Mouse (Mus musculus) gastrocnemius, adult 2 months (tissue): Measurements from ENCODE around the gene Ly6g6d. TPM values are rescaled to one million over a fixed set of nuclear protein-coding genes. Genes with fewer than 3 reads are reported as not detected.

ENCODE experiments used
- DNase-seq: peaks from one replicate; pipeline ENCODE4 v3.0.0; 2022
- H3K27ac ChIP-seq: fragments of 200-600 bp; 2 replicates; pipeline ENCODE4 v1.8.1; 2022; ENCODE audit warnings: mild to moderate bottlenecking
- H3K4me3 ChIP-seq: fragments of 200-600 bp; 2 replicates; pipeline ENCODE4 v1.8.1; 2022; ENCODE audit warnings: mild to moderate bottlenecking, moderate library complexity
- CTCF ChIP-seq: fragments of 200-600 bp; IDR thresholded peaks from 2 replicates; pipeline ENCODE4 v1.8.1; 2022; ENCODE audit warnings: antibody characterized with exemption, mild to moderate bottlenecking, moderate library complexity
- intact Hi-C: fragments of 180-260 bp; cut with DNase I; formaldehyde crosslinking; loops from one replicate; pipeline ENCODE4 v1.15.1; 2025
- total RNA-seq, 2 experiments: library from RNA; stranded (reverse); gene quantifications; 2 replicates each; pipeline ENCODE4 v1.2.3; 2021

The Ly6g6d gene
- total RNA-seq, 2 experiments from 2014 or later = 0.50 to 1.9 TPM

DNA sequence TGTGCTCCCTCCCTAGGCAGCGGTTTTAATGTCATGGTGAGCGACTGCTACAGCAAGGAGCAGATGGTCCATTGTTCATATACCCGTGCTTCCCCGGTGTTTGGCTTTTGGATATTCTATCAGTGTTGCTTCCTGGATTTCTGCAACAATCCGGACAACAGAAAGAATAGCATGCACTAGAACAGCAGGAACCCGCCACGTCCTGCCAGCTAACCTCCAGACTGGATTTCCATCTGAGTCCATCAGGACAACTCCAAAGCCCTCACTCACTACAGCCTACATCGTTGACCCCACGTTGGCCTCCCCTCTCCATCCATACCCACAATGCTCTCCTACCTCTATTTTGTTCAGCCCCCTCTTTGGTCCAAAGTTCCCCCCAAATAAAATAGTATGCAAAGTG lies 33.9 kb upstream of the Ly6g6d start:
- DNase-seq = no peak
- H3K27ac ChIP-seq = no peak overlapping the region; the same call in 1 of the 2 replicates
- peak overlapping the region; percentile 46 for H3K4me3 ChIP-seq
- no peak for TF ChIP-seq CTCF
- intact Hi-C loops = no loop called here

DNA sequence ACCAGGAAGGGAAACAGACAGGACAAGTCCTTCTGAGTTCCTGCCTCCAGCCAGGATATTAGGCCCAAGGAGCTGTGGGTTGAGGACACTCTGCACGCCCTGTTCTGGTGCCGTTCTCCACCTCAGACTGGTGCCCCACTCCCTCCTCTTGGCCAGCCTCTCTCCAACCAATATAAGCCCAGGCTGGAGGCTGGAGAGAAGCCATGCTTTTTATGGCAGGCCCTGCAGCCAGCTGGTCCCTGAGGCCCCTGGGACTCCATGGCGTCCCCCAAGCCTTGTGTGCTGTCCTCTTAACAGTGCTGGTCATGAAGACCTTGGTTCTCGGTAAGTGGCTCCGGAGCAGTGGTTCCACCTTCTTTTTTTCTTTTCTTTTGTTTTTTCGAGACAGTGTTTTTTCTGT lies 30.2 kb upstream of the Ly6g6d start, which contains the start of gene Ly6g5c:
TSS of gene Ly6g5c (plus strand) at position 183 of the 400 bp plus-strand sequence.
- Histone ChIP-seq H3K4me3 (no peak within 1 kb of the TSS), H3K27ac (no peak within 1 kb of the TSS)
- no peak for DNase-seq
- no peak for TF ChIP-seq CTCF
- intact Hi-C loops = no loop called here

DNA sequence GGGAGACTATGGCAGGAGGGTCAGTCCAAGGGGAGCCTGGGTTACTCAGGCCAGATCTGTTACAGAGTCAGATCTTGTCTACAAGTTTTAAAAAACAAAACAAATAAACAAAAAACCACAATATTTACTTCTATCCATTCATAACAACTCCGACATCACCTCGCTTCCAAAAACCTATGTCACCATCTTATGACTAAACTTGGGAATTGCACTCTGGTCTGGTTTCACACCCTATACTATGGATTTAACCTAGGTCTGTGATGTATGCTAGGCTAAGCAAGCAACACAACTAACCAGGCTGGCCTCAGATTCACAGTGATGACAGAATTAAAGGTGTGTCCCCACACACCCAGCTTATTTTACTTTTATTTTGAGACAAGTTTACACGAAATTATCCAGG lies 28.7 kb upstream of the Ly6g6d start:
- no peak for DNase-seq
- Histone ChIP-seq H3K4me3 (no peak overlapping the region), H3K27ac (no peak overlapping the region)
- intact Hi-C loops = loop anchor here (2.0 kb wide), 1 partner anchor 86 kb away; no protein-coding TSS in a partner anchor
- TF ChIP-seq CTCF = no peak

DNA sequence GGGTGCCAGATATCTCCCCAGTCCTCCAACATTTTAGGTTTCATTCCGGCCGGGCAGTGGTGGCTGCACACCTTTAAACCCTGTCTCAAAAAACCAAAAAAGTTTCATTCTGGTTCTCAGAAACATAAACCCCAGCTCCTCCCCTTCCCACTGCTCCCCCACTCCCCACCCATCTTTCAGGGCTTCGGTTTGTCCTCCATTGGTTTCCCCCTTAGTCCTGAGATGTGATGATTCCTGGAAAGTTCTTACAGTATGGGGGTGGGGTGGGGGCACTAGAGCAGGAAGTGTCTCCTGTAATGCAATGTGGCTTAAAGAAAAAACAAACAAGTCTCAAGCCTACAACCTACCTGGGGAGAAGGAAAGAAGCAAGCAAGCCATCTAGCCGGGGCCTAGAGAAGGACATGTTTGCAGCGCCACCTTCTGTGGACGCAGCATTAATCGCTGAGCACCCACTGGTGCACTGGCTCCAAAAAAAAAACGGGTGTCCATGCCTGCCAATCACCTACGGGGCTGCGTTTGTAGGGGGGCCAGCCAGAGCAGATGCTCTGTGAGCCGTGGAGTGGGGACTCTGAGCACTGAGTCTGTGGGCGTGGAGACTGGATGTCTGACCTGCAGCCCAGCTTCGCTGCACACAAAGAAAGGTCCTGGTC lies 28.0 kb upstream of the Ly6g6d start:
- intact Hi-C loops = loop anchor here (2.0 kb wide), 1 partner anchor 85 kb away; no protein-coding TSS in a partner anchor
- no peak overlapping the region for H3K27ac ChIP-seq
- DNase-seq = peak; percentile 59
- H3K4me3 ChIP-seq = no peak overlapping the region
- peak; percentile 64 for TF ChIP-seq CTCF

DNA sequence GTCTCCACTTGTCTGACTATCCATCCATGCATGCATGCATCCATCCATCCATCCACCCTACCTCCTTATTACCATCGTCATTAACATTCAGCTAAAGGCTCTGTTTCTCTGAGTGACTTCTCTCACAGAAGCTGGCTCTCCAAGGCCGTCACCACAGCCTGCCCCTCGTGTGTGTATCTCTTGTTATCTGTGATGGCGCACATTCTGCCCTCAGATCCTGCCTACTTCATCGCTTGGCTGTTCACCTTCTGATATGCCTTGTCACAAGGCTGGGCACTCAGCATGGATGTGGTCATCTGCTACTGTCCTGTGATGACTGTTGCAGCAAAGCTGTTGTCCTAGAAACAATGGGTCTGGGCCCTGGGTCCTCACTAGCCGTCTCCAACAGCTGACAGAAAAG lies 26.9 kb upstream of the Ly6g6d start:
- intact Hi-C loops = no loop called here
- no peak for DNase-seq
- H3K27ac ChIP-seq = no peak overlapping the region
- H3K4me3 ChIP-seq = no peak overlapping the region
- no peak for TF ChIP-seq CTCF

DNA sequence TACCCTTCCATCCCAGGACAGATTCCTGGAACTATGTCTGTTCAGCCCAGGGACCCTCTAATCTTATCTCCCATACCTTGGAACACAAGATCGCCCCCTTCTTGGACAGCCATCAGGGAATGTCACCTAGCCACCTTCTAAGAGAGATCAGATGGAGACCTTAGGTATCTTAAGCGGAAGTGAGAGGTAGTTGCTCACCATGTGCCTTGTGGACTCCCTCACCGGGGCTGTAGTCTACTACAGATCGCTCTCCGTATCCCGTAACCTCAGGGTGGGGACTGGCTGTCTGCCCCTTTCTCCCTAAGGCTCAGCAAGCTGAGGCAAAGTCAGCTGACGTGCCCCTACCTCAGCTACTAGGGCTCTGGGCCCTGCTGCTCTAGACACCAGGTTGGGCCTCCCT lies 26.2 kb upstream of the Ly6g6d start:
- Histone ChIP-seq H3K4me3 (no peak overlapping the region), H3K27ac (peak overlapping the region; percentile 65)
- TF ChIP-seq CTCF = no peak
- DNase-seq = no peak
- intact Hi-C loops = no loop called here

DNA sequence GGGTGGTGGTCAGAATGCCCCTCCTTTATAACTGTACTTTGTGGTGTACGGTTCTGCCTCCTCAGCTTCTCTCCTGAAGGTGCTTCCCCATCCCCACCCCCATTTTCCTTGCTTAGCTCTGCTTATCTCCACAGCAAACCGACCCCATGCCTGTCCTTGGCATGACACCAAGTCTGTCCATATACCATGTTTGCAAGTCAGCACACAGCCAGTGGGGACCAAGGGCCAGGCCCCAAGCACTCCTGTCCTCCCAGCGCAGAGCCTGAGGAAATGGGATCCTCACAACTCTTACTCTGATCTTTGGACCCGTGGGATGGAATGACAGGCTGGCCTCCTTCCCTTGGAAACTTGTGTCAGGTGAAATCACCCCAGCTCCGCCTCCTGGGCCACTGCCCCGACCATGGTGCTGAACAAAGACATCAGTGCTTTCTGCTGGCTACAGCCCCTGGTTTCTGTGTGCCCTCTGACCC lies 25.4 kb upstream of the Ly6g6d start:
- intact Hi-C loops = no loop called here
- H3K4me3 ChIP-seq = no peak overlapping the region
- DNase-seq = peak; percentile 73
- no peak for TF ChIP-seq CTCF
- H3K27ac ChIP-seq = peak overlapping the region; percentile 65

DNA sequence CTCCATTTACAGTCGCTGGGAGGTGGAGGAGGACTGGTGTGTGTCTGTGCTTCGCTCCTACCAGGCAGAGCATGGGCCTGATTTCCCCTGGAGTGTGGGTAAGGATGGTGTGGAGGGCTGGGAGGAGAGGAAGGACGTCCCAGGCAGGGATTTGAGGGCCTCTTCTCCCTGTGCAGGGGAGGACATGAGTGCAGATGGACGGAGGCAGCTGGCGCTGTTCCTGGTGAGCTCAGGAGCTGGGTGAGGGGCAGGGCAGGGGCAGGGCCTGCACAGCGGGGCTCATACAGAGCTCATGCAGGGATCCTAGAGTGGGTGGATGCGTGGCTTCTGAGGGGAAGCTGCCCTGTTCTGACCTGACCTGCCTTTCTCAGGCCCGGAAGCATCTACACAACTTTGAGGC lies 24.4 kb upstream of the Ly6g6d start:
- intact Hi-C loops = no loop called here
- H3K4me3 ChIP-seq = no peak overlapping the region
- no peak for DNase-seq
- no peak for TF ChIP-seq CTCF
- H3K27ac ChIP-seq = peak overlapping the region; percentile 65; the same call in 1 of the 2 replicates

DNA sequence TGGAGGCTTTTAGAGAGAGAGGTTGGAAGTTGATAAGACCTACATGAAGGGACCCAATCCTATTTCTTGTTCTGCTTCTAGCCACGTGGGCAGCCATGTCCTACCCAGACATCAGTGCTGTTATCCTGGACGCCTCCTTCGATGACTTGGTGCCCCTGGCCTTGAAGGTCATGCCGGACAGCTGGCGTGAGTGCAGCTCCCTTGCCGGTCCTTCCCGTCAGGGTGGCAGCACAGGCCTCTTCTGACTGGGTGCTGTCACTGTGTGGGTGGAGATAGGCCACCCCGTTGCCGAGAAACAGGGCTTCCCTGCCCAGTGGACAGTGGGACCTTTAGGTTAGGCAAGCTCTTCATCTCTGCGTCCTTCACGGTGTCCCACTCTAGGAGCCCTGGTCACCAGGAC lies 23.3 kb upstream of the Ly6g6d start:
- Histone ChIP-seq H3K4me3 (no peak overlapping the region), H3K27ac (no peak overlapping the region)
- DNase-seq = no peak
- no peak for TF ChIP-seq CTCF
- intact Hi-C loops = no loop called here

DNA sequence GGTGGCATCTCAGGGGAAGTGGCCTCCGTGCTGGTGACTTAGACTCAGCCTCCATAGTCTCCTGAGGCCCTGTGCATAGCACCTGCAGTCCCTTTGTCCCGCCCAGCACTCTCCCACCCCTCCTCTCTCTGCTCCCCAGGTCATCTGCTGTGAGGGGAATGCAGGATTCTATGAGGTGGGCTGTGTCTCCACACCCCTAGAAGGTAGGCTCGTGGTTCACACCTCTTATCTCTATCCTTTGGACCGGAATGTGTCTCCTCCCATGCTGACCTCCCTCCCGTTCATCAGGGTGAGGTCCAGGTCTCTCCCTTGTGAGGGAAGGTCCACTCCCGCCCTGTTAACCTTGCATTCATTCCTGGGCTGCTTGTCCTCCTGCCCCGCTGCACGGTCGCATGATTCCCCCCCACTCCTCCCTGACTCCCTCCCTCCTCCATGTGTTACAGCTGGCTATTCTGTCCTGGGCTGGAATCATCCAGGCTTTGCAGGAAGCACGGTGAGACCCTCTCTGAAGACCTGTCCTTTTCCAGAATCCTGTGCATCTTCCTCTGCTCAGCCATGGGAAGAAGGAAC lies 22.4 kb upstream of the Ly6g6d start:
- Histone ChIP-seq H3K4me3 (no peak overlapping the region), H3K27ac (no peak overlapping the region)
- no peak for DNase-seq
- intact Hi-C loops = no loop called here
- TF ChIP-seq CTCF = no peak

DNA sequence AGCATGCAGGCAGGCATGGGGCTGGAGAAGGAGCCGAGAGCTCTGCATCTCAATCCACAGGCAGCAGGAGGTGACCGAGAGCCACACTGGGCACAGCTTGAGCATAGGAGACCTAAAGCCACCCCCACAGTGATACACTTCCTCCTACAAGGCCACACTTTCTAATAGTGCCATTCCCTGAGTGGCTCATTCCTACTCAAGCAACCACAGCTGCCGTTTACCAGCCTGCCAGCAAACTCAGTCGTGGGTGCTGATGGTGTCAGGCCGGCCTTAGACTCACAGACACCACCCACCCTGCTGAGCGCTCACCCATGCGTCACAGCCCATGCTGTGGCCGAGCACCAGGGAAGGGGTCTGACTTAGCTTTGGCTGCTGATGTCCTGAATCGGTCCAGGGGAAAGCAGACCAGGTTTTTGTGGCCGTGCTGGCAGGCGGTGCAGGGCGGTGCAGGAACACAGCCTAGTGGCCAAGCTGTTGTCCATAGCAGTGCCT lies 19.3 kb upstream of the Ly6g6d start:
- Histone ChIP-seq H3K27ac (no peak overlapping the region), H3K4me3 (no peak overlapping the region)
- TF ChIP-seq CTCF = peak; percentile 32; the same call in 1 of the 2 replicates
- intact Hi-C loops = no loop called here
- DNase-seq = no peak

DNA sequence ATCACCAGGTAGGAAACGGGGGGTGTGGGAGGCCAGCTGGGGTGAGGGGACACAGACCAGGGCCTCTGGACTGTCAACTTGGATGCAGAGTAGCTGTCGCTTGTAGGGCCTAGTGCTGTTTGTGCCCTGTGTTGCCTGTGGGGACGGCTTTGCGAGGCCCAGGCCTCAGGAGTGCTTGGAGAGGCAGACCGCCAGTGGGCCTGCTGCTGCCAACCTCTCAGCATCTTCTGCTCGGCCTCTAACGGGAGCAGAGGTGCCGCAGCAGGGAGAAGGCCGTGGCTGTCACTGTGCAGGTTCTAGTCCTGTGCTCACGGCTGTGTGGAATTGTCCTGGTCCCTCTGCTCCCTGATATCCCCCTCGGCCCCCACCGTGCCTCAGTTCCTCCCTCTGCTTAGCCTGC lies 18.7 kb upstream of the Ly6g6d start:
- Histone ChIP-seq H3K27ac (no peak overlapping the region), H3K4me3 (no peak overlapping the region)
- intact Hi-C loops = no loop called here
- TF ChIP-seq CTCF = no peak
- no peak for DNase-seq

DNA sequence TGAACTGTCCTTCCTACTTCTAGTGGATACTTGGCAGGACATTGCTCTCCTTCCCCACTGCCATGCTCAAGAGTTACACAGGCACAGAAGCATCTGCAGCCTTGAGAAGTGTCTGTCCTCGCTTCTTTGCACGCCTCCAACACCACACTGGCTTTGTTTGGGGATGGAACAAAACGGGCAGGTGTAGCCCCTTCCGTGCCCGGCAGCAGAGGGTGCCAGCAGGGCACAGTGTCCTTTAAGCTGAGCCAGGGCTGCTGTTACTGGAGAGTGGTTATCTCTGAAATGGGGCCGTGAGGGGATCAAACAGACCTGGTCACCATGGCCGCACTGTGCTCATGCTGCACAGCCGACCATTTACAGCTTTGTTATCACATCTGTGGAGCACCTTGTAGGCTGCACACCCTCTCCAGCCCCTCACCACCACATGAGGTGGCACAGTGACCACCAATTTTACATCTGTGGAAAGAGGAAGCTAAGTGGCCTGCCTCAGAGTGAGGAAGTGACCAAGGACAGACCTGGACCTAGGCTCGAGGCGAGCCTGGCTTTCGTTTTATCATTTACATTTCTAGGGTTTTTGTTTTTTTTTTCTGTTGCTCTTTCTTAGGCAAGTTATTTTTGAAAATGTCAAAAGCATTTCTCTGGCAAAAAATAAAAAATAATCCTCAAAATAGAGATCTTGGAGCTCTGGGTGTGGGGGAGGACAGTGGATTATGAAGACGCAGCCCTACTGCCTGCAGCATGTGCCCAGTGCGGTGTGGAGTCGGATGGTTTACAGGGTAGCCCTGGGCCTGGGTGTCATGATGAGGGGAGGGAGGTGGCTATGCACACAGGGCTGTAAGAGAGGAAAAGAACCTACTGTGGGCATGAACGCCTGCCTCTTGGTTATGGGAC lies 16.9 kb upstream of the Ly6g6d start:
- TF ChIP-seq CTCF = no peak
- intact Hi-C loops = no loop called here

More for the DNA sequence above, 16.9 kb upstream of the Ly6g6d start:
- no peak overlapping the region for H3K4me3 ChIP-seq
- no peak for DNase-seq
- no peak overlapping the region for H3K27ac ChIP-seq
